Mouse (Mus musculus): ENCODE results near the gene Ube2e1. TPM values are rescaled to one million over a fixed set of nuclear protein-coding genes. Genes with fewer than 3 reads are reported as not detected.
A peak's percentile ranks its signal among the peaks of the same experiment; 100 is the strongest.
"Not testable (repeated sequence)": the region's sequence is repeated elsewhere in the genome, so short reads cannot be mapped to it uniquely, and the experiment has no call there.

Gene Ube2e1
- polyA plus RNA-seq, 1 experiment from 2014 or later: 195 TPM

- H3K36me3 ChIP-seq: no peaks in the 10 kb centered on the region
- WGBS: under 1% methylated on average over 71 of the region's 71 CpGs
- H3K9me3 ChIP-seq: no peaks in the 10 kb centered on the region
- peak overlapping the region; percentile 82 for H3K27ac ChIP-seq (replicated peaks)
- no peaks in the 10 kb centered on the region for H3K27me3 ChIP-seq
- H3K4me3 ChIP-seq: peak overlapping the region; percentile 81
- peak overlapping the region; percentile 68 for H3K4me2 ChIP-seq
- ATAC-seq (ENCODE audit: low FRiP score, low read depth): peak; percentile 94
- peaks cover 4% of the 10 kb centered on the region; the same call in 1 of the 2 replicates for H3K4me1 ChIP-seq (replicated peaks)
- peak overlapping the region; percentile 69 for H3K9ac ChIP-seq
Measured at GRCm38 (mm10) chr14:18238131-18238749, 93.4 kb downstream of the Ube2e1 start.

- ATAC-seq (ENCODE audit: low FRiP score, low read depth): no peak
- H3K4me3 ChIP-seq: peak overlapping the region; percentile 81; the same call in 1 of the 2 replicates
- no peaks in the 10 kb centered on the region for H3K27me3 ChIP-seq
- WGBS: 73% methylated on average over 4 of the region's 4 CpGs
- no peak overlapping the region for H3K27ac ChIP-seq (replicated peaks)
- peaks cover 4% of the 10 kb centered on the region; the same call in 1 of the 2 replicates for H3K4me1 ChIP-seq (replicated peaks)
- no peaks in the 10 kb centered on the region for H3K9me3 ChIP-seq
- peak overlapping the region; percentile 68 for H3K4me2 ChIP-seq
- H3K36me3 ChIP-seq: no peaks in the 10 kb centered on the region
- no peak overlapping the region for H3K9ac ChIP-seq
Measured at GRCm38 (mm10) chr14:18237381-18237780, 94.3 kb downstream of the Ube2e1 start.

- WGBS: 94% methylated on average over 2 of the region's 2 CpGs
Measured at GRCm38 (mm10) chr14:18236496-18237235, 95.0 kb downstream of the Ube2e1 start.

DNA sequence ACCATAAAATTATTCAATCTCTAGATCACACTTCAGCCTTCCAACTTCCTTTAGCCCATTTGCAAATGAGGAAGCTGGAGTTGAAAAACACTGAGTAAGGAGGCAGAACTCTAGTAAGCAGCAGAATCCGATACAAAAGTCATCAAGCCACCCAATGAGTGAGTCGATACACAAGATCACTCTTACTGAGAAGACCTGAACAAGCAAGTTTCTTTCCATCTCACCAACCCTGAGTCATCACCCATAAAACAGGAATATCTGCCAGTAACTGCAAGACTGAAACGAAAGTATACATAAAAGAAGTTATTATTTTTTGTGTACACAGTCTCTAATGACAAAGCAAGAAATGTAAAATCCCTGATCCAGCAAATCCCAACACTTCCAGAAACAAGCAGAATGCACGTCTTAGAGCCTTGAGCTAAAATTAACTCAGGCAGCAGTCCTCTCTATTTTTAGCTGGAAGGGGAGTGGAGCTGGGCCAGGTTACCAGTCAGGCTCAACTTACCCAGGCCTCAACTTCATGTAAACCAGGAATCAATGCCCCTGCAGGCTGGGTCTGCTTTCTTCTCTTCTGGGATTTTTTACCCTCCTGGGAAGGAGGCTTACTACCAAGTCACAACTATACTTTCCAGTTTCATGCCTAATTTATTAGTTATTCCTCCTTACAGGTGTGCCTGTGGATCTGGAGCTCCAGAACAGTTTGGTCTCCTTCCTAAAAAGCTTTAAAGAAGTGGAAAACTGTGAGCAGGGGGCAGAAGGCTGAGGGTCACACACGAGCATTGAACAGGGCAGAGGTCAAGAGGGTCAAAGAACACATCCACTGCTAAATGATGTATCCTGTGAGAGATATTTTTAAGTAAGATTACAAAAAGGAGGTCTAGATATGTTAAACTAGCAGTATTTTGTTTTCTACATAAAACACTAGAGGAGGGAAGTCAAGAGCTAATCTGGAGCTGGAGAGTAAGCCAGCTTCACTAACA, 97.4 kb downstream of the Ube2e1 start:
- H3K9ac ChIP-seq: no peak overlapping the region
- no peak overlapping the region for H3K27ac ChIP-seq (replicated peaks)
- H3K27me3 ChIP-seq: no peaks in the 10 kb centered on the region
- H3K9me3 ChIP-seq: no peaks in the 10 kb centered on the region
- no peaks in the 10 kb centered on the region for H3K36me3 ChIP-seq
- 66% methylated on average over 5 of the region's 5 CpGs for WGBS
- no peak overlapping the region for H3K4me3 ChIP-seq
- ATAC-seq (ENCODE audit: low FRiP score, low read depth): no peak
- no peak overlapping the region for H3K4me2 ChIP-seq
- H3K4me1 ChIP-seq (replicated peaks): peaks cover 4% of the 10 kb centered on the region; the same call in 1 of the 2 replicates

More at GRCm38 (mm10) chr14:18236496-18237235, 95.0 kb downstream of the Ube2e1 start:
- H3K9me3 ChIP-seq; H3K4me2 ChIP-seq; H3K4me1 ChIP-seq (replicated peaks); H3K9ac ChIP-seq; H3K36me3 ChIP-seq; H3K4me3 ChIP-seq; H3K27ac ChIP-seq (replicated peaks); H3K27me3 ChIP-seq; ATAC-seq (ENCODE audit: low FRiP score, low read depth): not testable (repeated sequence)

- H3K36me3 ChIP-seq: no peaks in the 10 kb centered on the region
- no peak overlapping the region for H3K4me3 ChIP-seq
- 92% methylated on average over 2 of the region's 2 CpGs for WGBS
- H3K9me3 ChIP-seq: no peaks in the 10 kb centered on the region
- ATAC-seq (ENCODE audit: low FRiP score, low read depth): no peak
- H3K27ac ChIP-seq (replicated peaks): no peak overlapping the region
- no peaks in the 10 kb centered on the region for H3K27me3 ChIP-seq
- H3K4me1 ChIP-seq (replicated peaks): peaks cover 4% of the 10 kb centered on the region; the same call in 1 of the 2 replicates
- no peak overlapping the region for H3K4me2 ChIP-seq
- H3K9ac ChIP-seq: no peak overlapping the region
Measured at GRCm38 (mm10) chr14:18233076-18233475, 98.6 kb downstream of the Ube2e1 start.

Other genes starting within 250 kb of the Ube2e1 start
- gene Nr1d2, start 92.7 kb downstream of the Ube2e1 start, polyA plus RNA-seq (2015; fragmentation: Nextera tagmentation; extraction: Ambion mirVana): 5.5 and 6.0 TPM in 2 replicates
- gene Nkiras1, start 60.7 kb downstream of the Ube2e1 start, polyA plus RNA-seq (2015; fragmentation: Nextera tagmentation; extraction: Ambion mirVana): 54.3 and 54.9 TPM in 2 replicates
- 257 and 269 TPM in 2 replicates for gene Rpl15, start 60.5 kb downstream of the Ube2e1 start, polyA plus RNA-seq (2015; fragmentation: Nextera tagmentation; extraction: Ambion mirVana)

Data from hindbrain, embryonic 15.5 days (tissue).